Mouse (Mus musculus) macrophage (primary cell): ENCODE measurements around the gene Fam111a. TPM values are rescaled to one million over a fixed set of nuclear protein-coding genes. Genes with fewer than 3 reads are reported as not detected.

Experiments used
- H3K27ac ChIP-seq: fragments of 350-480 bp; formaldehyde crosslinking; 2 replicates; pipeline ENCODE4 v1.9.0; 2021
- H3K36me3 ChIP-seq: fragments of 350-480 bp; formaldehyde crosslinking; 2 replicates; pipeline ENCODE4 v1.9.0; 2021; ENCODE audit errors: inconsistent target
- H3K4me3 ChIP-seq: fragments of 350-480 bp; formaldehyde crosslinking; 2 replicates; pipeline ENCODE4 v1.9.0; 2021; ENCODE audit errors: inconsistent target
- H3K79me2 ChIP-seq: fragments of 350-480 bp; formaldehyde crosslinking; 2 replicates; pipeline ENCODE4 v1.9.0; 2021; ENCODE audit errors: inconsistent target
- WGBS: methylation state at CpG from one replicate; pipeline ENCODE4 v1.1.7; 2026; ENCODE audit warnings: inconsistent platforms; ENCODE audit not compliant: missing documents; 5-methylcytosine and 5-hydroxymethylcytosine counted together
- polyA plus RNA-seq: library from polyadenylated mRNA; stranded (reverse); fragments of 250-400 nt; gene quantifications from 3 replicates; pipeline ENCODE4 v1.2.4, GENCODE M21; 2018; ENCODE audit warnings: inconsistent platforms

Fam111a gene
- polyA plus RNA-seq, 1 experiment from 2014 or later, result 125 TPM

- H3K79me2 ChIP-seq, result peaks cover 54% of the 10 kb centered on the region
- peak overlapping the region; percentile 88 for H3K4me3 ChIP-seq
- peaks cover 21% of the 10 kb centered on the region for H3K36me3 ChIP-seq
- 0% methylated on average over 5 of the region's 5 CpGs for WGBS
- peak overlapping the region; percentile 99 for H3K27ac ChIP-seq
Observed at GRCm38 (mm10) chr19:12574012-12574407, 28.5 kb downstream of the Fam111a start.

GRCm38 (mm10) chr19:12575107-12575506 lies 29.6 kb downstream of the Fam111a start:
- H3K4me3 ChIP-seq, result peak overlapping the region; percentile 88
- peaks cover 27% of the 10 kb centered on the region for H3K36me3 ChIP-seq
- 15% methylated on average over 5 of the region's 7 CpGs for WGBS
- peaks cover 65% of the 10 kb centered on the region for H3K79me2 ChIP-seq
- H3K27ac ChIP-seq, result peak overlapping the region; percentile 99

GRCm38 (mm10) chr19:12575514-12575913 lies 30.0 kb downstream of the Fam111a start:
- Histone ChIP-seq H3K27ac (peak overlapping the region; percentile 99), H3K4me3 (peak overlapping the region; percentile 88; the same call in 1 of the 2 replicates)
- 55% methylated on average over 2 of the region's 2 CpGs for WGBS

GRCm38 (mm10) chr19:12576639-12577038 lies 31.1 kb downstream of the Fam111a start:
- H3K27ac ChIP-seq, result peak overlapping the region; percentile 99
- peaks cover 27% of the 10 kb centered on the region for H3K36me3 ChIP-seq
- no peak overlapping the region for H3K4me3 ChIP-seq
- WGBS, result 44% methylated on average over 2 of the region's 2 CpGs
- H3K79me2 ChIP-seq, result peaks cover 80% of the 10 kb centered on the region

More at GRCm38 (mm10) chr19:12575514-12575913, 30.0 kb downstream of the Fam111a start:
- Histone ChIP-seq H3K79me2 (peaks cover 69% of the 10 kb centered on the region), H3K36me3 (peaks cover 27% of the 10 kb centered on the region)

- H3K79me2 ChIP-seq, result peaks cover 90% of the 10 kb centered on the region
- H3K27ac ChIP-seq, result peak overlapping the region; percentile 78
- H3K36me3 ChIP-seq, result 0 out of 2 replicates have a peak, but pooled peaks cover 12% of the 10 kb centered on the region
- H3K4me3 ChIP-seq, result no peak overlapping the region; the same call in 1 of the 2 replicates
- 8% methylated on average over 4 of the region's 4 CpGs for WGBS
Observed at GRCm38 (mm10) chr19:12585310-12585709, 39.8 kb downstream of the Fam111a start.

- Histone ChIP-seq H3K27ac (no peak overlapping the region), H3K79me2 (peaks cover 36% of the 10 kb centered on the region), H3K36me3 (no peaks in the 10 kb centered on the region), H3K4me3 (no peak overlapping the region)
- 0% methylated on average over 1 of the region's 1 CpGs for WGBS
Observed at GRCm38 (mm10) chr19:12591908-12592307, 46.4 kb downstream of the Fam111a start.

- Histone ChIP-seq H3K36me3 (no peaks in the 10 kb centered on the region), H3K79me2 (0 out of 2 replicates have a peak, but pooled peaks cover 4% of the 10 kb centered on the region), H3K27ac (no peak overlapping the region), H3K4me3 (no peak overlapping the region)
- 89% methylated on average over 2 of the region's 2 CpGs for WGBS
Observed at GRCm38 (mm10) chr19:12595135-12595529, 49.6 kb downstream of the Fam111a start.

GRCm38 (mm10) chr19:12595530-12596289 lies 50.2 kb downstream of the Fam111a start:
- Histone ChIP-seq H3K4me3 (peak overlapping the region; percentile 38), H3K27ac (peak overlapping the region; percentile 33; the same call in 1 of the 2 replicates), H3K79me2 (no peaks in the 10 kb centered on the region), H3K36me3 (no peaks in the 10 kb centered on the region)
- WGBS, result 1% methylated on average over 49 of the region's 49 CpGs

- 32% methylated on average over 23 of the region's 23 CpGs for WGBS
- Histone ChIP-seq H3K4me3 (peak overlapping the region; percentile 38), H3K27ac (no peak overlapping the region), H3K79me2 (no peaks in the 10 kb centered on the region), H3K36me3 (no peaks in the 10 kb centered on the region)
Observed at GRCm38 (mm10) chr19:12596290-12597072, 50.9 kb downstream of the Fam111a start.

GRCm38 (mm10) chr19:12597073-12597405 lies 51.5 kb downstream of the Fam111a start:
- 91% methylated on average over 3 of the region's 3 CpGs for whole genome bisulfite sequencing

GRCm38 (mm10) chr19:12598674-12599073 lies 53.1 kb downstream of the Fam111a start:
- Histone ChIP-seq H3K36me3 (no peaks in the 10 kb centered on the region), H3K27ac (no peak overlapping the region), H3K79me2 (no peaks in the 10 kb centered on the region), H3K4me3 (no peak overlapping the region)
- WGBS, result 85% methylated on average over 3 of the region's 3 CpGs

More at GRCm38 (mm10) chr19:12597073-12597405, 51.5 kb downstream of the Fam111a start:
- Histone ChIP-seq H3K4me3 (no peak overlapping the region), H3K36me3 (no peaks in the 10 kb centered on the region), H3K79me2 (no peaks in the 10 kb centered on the region), H3K27ac (no peak overlapping the region)

- Histone ChIP-seq H3K4me3 (no peak within 1 kb of the TSS), H3K79me2 (no peaks in the 10 kb centered on the region), H3K36me3 (no peaks in the 10 kb centered on the region), H3K27ac (no peak within 1 kb of the TSS)
- 95% methylated on average over 1 of the region's 1 CpGs for WGBS
Observed at GRCm38 (mm10) chr19:12599674-12600073, 54.1 kb downstream of the Fam111a start, which contains the start of gene Gm4952. Gene Gm4952 (plus strand): TSS chr19:12599974.

- Histone ChIP-seq H3K4me3 (no peak overlapping the region), H3K36me3 (no peaks in the 10 kb centered on the region), H3K79me2 (no peaks in the 10 kb centered on the region), H3K27ac (no peak overlapping the region)
- 64% methylated on average over 2 of the region's 2 CpGs for WGBS
Observed at GRCm38 (mm10) chr19:12600684-12601480, 55.3 kb downstream of the Fam111a start.

GRCm38 (mm10) chr19:12608336-12608735 lies 62.8 kb downstream of the Fam111a start:
- H3K36me3 ChIP-seq, result no peaks in the 10 kb centered on the region
- no peak overlapping the region for H3K27ac ChIP-seq
- no peak overlapping the region for H3K4me3 ChIP-seq
- H3K79me2 ChIP-seq, result no peaks in the 10 kb centered on the region
